Mouse (Mus musculus): ENCODE data around the gene Krtap19-1. TPM values are rescaled to one million over a fixed set of nuclear protein-coding genes. Genes with fewer than 3 reads are reported as not detected.

The Krtap19-1 gene
- not detected in 2 replicates for total RNA-seq (2012; rRNA removed)

GRCm38 (mm10) chr16:88869311-88869710 is at the start of gene Krtap19-1:
Gene Krtap19-1 (minus strand): TSS chr16:88869411.
- Histone ChIP-seq H3K4me3 (ENCODE audit: insufficient read depth in 1 of 2, low read depth in 1 of 2, low read length in 2 of 2, poor library complexity in 1 of 2, severe bottlenecking in 1 of 2) (no peak within 1 kb of the TSS), H3K9me3 (ENCODE audit: control insufficient read depth, insufficient read depth, low read depth, low read length) (no peaks in the 10 kb centered on the region), H3K27ac (ENCODE audit: insufficient read depth, low read depth, low read length, poor library complexity, severe bottlenecking) (no peak within 1 kb of the TSS), H3K9ac (ENCODE audit: insufficient read depth, low read depth, low read length, poor library complexity, severe bottlenecking) (no peak within 1 kb of the TSS), H3K36me3 (ENCODE audit: control insufficient read depth, insufficient read depth, low read length, poor library complexity, severe bottlenecking) (no peaks in the 10 kb centered on the region), H3K4me1 (ENCODE audit: control insufficient read depth in 2 of 2, insufficient read depth in 2 of 2, low read length in 2 of 2, poor library complexity in 1 of 2) (no peaks in the 10 kb centered on the region)
- in situ Hi-C loops (cut with MboI; ENCODE audit: low sequenced_read_pairs in 2 of 2, unreplicated experiment in 2 of 2): no loop called here
- no peak for TF ChIP-seq CHD2 (IDR thresholded peaks at IDR 0.05; ENCODE audit: low read depth, low read length)
- TF ChIP-seq MAFK (IDR thresholded peaks at IDR 0.05; ENCODE audit: insufficient read depth, low read depth, low read length): no peak
- no peak for TF ChIP-seq HCFC1 (IDR thresholded peaks at IDR 0.05; ENCODE audit: borderline replicate concordance, insufficient read depth, low read length)
- TF ChIP-seq ZC3H11A (IDR thresholded peaks at IDR 0.05; ENCODE audit: borderline replicate concordance, low read depth, low read length): no peak
- TF ChIP-seq ZNF384 (IDR thresholded peaks at IDR 0.05; ENCODE audit: low read depth, low read length): no peak
- no peak for DNase-seq (ENCODE audit: low read depth, low spot score)

DNA sequence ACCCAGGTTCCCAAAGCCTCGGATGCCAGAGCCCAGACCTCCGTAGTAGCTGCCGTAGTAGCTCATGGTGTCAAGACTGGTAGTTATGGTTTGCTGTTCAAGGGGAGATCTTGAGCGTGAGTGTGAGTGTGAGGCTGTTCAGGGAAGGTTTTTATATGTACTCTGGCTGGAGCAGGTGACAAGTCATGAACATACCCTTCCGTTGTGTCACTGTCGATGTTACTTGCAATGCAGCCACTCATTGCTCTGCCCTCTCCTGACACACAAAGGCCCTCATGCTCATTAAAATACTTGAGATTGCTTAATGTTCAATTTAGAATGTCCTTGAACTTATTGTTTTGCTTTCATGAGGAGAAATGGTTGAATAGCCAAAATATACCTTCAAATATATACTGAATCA is 27.1 kb upstream of the Krtap19-1 start, which contains the start of gene Krtap19-5:
TSS of gene Krtap19-5 (minus strand) at position 101 of the 400 bp plus-strand sequence.
- Histone ChIP-seq H3K9ac (ENCODE audit: insufficient read depth, low read depth, low read length, poor library complexity, severe bottlenecking) (no peak within 1 kb of the TSS), H3K27ac (ENCODE audit: insufficient read depth, low read depth, low read length, poor library complexity, severe bottlenecking) (no peak within 1 kb of the TSS), H3K36me3 (ENCODE audit: control insufficient read depth, insufficient read depth, low read length, poor library complexity, severe bottlenecking) (no peaks in the 10 kb centered on the region), H3K4me1 (ENCODE audit: control insufficient read depth in 2 of 2, insufficient read depth in 2 of 2, low read length in 2 of 2, poor library complexity in 1 of 2) (no peaks in the 10 kb centered on the region), H3K9me3 (ENCODE audit: control insufficient read depth, insufficient read depth, low read depth, low read length) (no peaks in the 10 kb centered on the region), H3K4me3 (ENCODE audit: insufficient read depth in 1 of 2, low read depth in 1 of 2, low read length in 2 of 2, poor library complexity in 1 of 2, severe bottlenecking in 1 of 2) (no peak within 1 kb of the TSS)
- no peak for DNase-seq (ENCODE audit: low read depth, low spot score)
- in situ Hi-C loops (cut with MboI; ENCODE audit: low sequenced_read_pairs in 2 of 2, unreplicated experiment in 2 of 2): no loop called here
- TF ChIP-seq HCFC1 (IDR thresholded peaks at IDR 0.05; ENCODE audit: borderline replicate concordance, insufficient read depth, low read length) (no peak), ZC3H11A (IDR thresholded peaks at IDR 0.05; ENCODE audit: borderline replicate concordance, low read depth, low read length) (no peak), MAFK (IDR thresholded peaks at IDR 0.05; ENCODE audit: insufficient read depth, low read depth, low read length) (no peak)

DNA sequence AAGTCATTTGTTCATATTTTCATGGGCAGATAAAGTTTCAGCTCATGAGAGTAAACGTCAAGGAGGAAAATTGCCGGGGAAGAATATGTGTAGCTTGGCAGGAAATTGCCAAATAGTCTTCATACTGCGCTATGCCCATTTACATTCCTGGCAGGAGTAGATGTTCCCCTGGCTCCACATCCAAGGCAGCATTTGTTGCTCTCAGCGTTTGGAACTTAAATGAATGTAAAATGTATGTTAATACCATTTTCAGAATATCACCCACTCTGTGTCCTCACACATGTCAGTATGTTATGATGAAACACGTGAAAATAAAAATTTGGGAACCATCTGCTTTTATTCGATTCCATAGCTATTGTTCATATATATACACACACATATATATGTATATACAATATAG is 17.7 kb upstream of the Krtap19-1 start:
- Histone ChIP-seq H3K36me3 (ENCODE audit: control insufficient read depth, insufficient read depth, low read length, poor library complexity, severe bottlenecking) (no peaks in the 10 kb centered on the region), H3K4me1 (ENCODE audit: control insufficient read depth in 2 of 2, insufficient read depth in 2 of 2, low read length in 2 of 2, poor library complexity in 1 of 2) (no peaks in the 10 kb centered on the region; a peak in 1 of 4 replicates), H3K9ac (ENCODE audit: insufficient read depth, low read depth, low read length, poor library complexity, severe bottlenecking) (no peak overlapping the region), H3K9me3 (ENCODE audit: control insufficient read depth, insufficient read depth, low read depth, low read length) (no peaks in the 10 kb centered on the region), H3K4me3 (ENCODE audit: insufficient read depth in 1 of 2, low read depth in 1 of 2, low read length in 2 of 2, poor library complexity in 1 of 2, severe bottlenecking in 1 of 2) (no peak overlapping the region), H3K27ac (ENCODE audit: insufficient read depth, low read depth, low read length, poor library complexity, severe bottlenecking) (no peak overlapping the region)
- in situ Hi-C loops (cut with MboI; ENCODE audit: low sequenced_read_pairs in 2 of 2, unreplicated experiment in 2 of 2): no loop called here
- DNase-seq (ENCODE audit: low read depth, low spot score): no peak
- TF ChIP-seq HCFC1 (IDR thresholded peaks at IDR 0.05; ENCODE audit: borderline replicate concordance, insufficient read depth, low read length): no peak
- no peak for TF ChIP-seq CHD2 (IDR thresholded peaks at IDR 0.05; ENCODE audit: low read depth, low read length)
- no peak for TF ChIP-seq ZNF384 (IDR thresholded peaks at IDR 0.05; ENCODE audit: low read depth, low read length)
- no peak for TF ChIP-seq ZC3H11A (IDR thresholded peaks at IDR 0.05; ENCODE audit: borderline replicate concordance, low read depth, low read length)
- no peak for TF ChIP-seq MAFK (IDR thresholded peaks at IDR 0.05; ENCODE audit: insufficient read depth, low read depth, low read length)

DNA sequence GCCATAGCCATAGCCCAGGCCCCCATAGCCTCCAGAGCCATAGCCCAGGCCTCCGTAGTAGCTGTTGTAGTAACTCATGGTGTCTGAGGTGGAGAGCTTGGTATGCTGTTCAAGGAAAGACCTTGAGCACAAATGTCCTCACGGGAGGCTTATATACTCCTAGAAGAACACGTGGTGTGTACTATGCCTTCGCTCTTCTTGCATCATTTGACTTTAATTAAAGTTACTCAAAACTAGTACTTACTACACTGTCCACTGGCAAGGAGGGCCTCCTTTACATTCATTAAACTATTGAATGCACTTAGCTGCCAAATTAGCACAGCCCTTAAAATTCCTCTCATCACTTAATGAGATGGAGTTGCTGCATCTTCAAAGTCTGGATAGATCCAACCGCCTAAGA is 15.8 kb upstream of the Krtap19-1 start, which contains the start of gene Krtap19-4:
TSS of gene Krtap19-4 (minus strand) at position 101 of the 400 bp plus-strand sequence.
- no peak for DNase-seq (ENCODE audit: low read depth, low spot score)
- Histone ChIP-seq H3K27ac (ENCODE audit: insufficient read depth, low read depth, low read length, poor library complexity, severe bottlenecking) (no peak within 1 kb of the TSS), H3K4me3 (ENCODE audit: insufficient read depth in 1 of 2, low read depth in 1 of 2, low read length in 2 of 2, poor library complexity in 1 of 2, severe bottlenecking in 1 of 2) (no peak within 1 kb of the TSS), H3K36me3 (ENCODE audit: control insufficient read depth, insufficient read depth, low read length, poor library complexity, severe bottlenecking) (no peaks in the 10 kb centered on the region), H3K9me3 (ENCODE audit: control insufficient read depth, insufficient read depth, low read depth, low read length) (no peaks in the 10 kb centered on the region), H3K4me1 (ENCODE audit: control insufficient read depth in 2 of 2, insufficient read depth in 2 of 2, low read length in 2 of 2, poor library complexity in 1 of 2) (no peaks in the 10 kb centered on the region; a peak in 1 of 4 replicates), H3K9ac (ENCODE audit: insufficient read depth, low read depth, low read length, poor library complexity, severe bottlenecking) (no peak within 1 kb of the TSS)
- in situ Hi-C loops (cut with MboI; ENCODE audit: low sequenced_read_pairs in 2 of 2, unreplicated experiment in 2 of 2): no loop called here
- TF ChIP-seq HCFC1 (IDR thresholded peaks at IDR 0.05; ENCODE audit: borderline replicate concordance, insufficient read depth, low read length) (no peak), MAFK (IDR thresholded peaks at IDR 0.05; ENCODE audit: insufficient read depth, low read depth, low read length) (no peak), ZNF384 (IDR thresholded peaks at IDR 0.05; ENCODE audit: low read depth, low read length) (no peak), CHD2 (IDR thresholded peaks at IDR 0.05; ENCODE audit: low read depth, low read length) (no peak)

GRCm38 (mm10) chr16:88877938-88878337 is 8.7 kb upstream of the Krtap19-1 start, which contains the start of gene Krtap19-3:
Gene Krtap19-3 (minus strand): TSS chr16:88878038.
- Histone ChIP-seq H3K9ac (ENCODE audit: insufficient read depth, low read depth, low read length, poor library complexity, severe bottlenecking) (no peak within 1 kb of the TSS), H3K4me3 (ENCODE audit: insufficient read depth in 1 of 2, low read depth in 1 of 2, low read length in 2 of 2, poor library complexity in 1 of 2, severe bottlenecking in 1 of 2) (no peak within 1 kb of the TSS), H3K9me3 (ENCODE audit: control insufficient read depth, insufficient read depth, low read depth, low read length) (no peaks in the 10 kb centered on the region), H3K27ac (ENCODE audit: insufficient read depth, low read depth, low read length, poor library complexity, severe bottlenecking) (no peak within 1 kb of the TSS), H3K4me1 (ENCODE audit: control insufficient read depth in 2 of 2, insufficient read depth in 2 of 2, low read length in 2 of 2, poor library complexity in 1 of 2) (no peaks in the 10 kb centered on the region; a peak in 1 of 4 replicates), H3K36me3 (ENCODE audit: control insufficient read depth, insufficient read depth, low read length, poor library complexity, severe bottlenecking) (no peaks in the 10 kb centered on the region)
- no peak for DNase-seq (ENCODE audit: low read depth, low spot score)
- TF ChIP-seq CHD2 (IDR thresholded peaks at IDR 0.05; ENCODE audit: low read depth, low read length) (no peak), MAFK (IDR thresholded peaks at IDR 0.05; ENCODE audit: insufficient read depth, low read depth, low read length) (no peak), ZC3H11A (IDR thresholded peaks at IDR 0.05; ENCODE audit: borderline replicate concordance, low read depth, low read length) (no peak), HCFC1 (IDR thresholded peaks at IDR 0.05; ENCODE audit: borderline replicate concordance, insufficient read depth, low read length) (no peak), ZNF384 (IDR thresholded peaks at IDR 0.05; ENCODE audit: low read depth, low read length) (no peak)
- in situ Hi-C loops (cut with MboI; ENCODE audit: low sequenced_read_pairs in 2 of 2, unreplicated experiment in 2 of 2): no loop called here
